Mouse (Mus musculus) midbrain, embryonic 11.5 days (tissue): ENCODE data around the gene Lpin3. TPM values are rescaled to one million over a fixed set of nuclear protein-coding genes. Genes with fewer than 3 reads are reported as not detected.

Experiments
- ATAC-seq: fragments of 200-750 bp; cut with Nextera tagmentation; 2 replicates; pipeline ENCODE4 v1.8.0; 2017; ENCODE audit warnings: moderate TSS enrichment, moderate library complexity; ENCODE audit not compliant: low FRiP score
- DNase-seq: peaks from one replicate; pipeline ENCODE4 v3.0.0; 2015; ENCODE audit warnings: low spot score; ENCODE audit errors: missing footprints
- H3K27ac ChIP-seq: fragments of 300-500 bp; sonication (generic); 2 replicates; pipeline ENCODE4 v1.5.1; 2014; ENCODE audit warnings: low read depth, low read length
- H3K27me3 ChIP-seq: fragments of 300-500 bp; sonication (generic); 2 replicates; pipeline ENCODE4 v1.6.1; 2014; ENCODE audit warnings: mild to moderate bottlenecking, low read length, moderate library complexity, mixed read lengths; ENCODE audit not compliant: control insufficient read depth, insufficient read depth
- H3K36me3 ChIP-seq: fragments of 300-500 bp; sonication (generic); 2 replicates; pipeline ENCODE4 v1.6.1; 2014; ENCODE audit warnings: mild to moderate bottlenecking, low read length, moderate library complexity, mixed read lengths; ENCODE audit not compliant: control insufficient read depth, insufficient read depth
- H3K4me1 ChIP-seq: fragments of 300-500 bp; sonication (generic); 2 replicates; pipeline ENCODE4 v1.6.1; 2014; ENCODE audit warnings: low read length; ENCODE audit not compliant: control insufficient read depth, insufficient read depth
- H3K4me2 ChIP-seq: fragments of 300-500 bp; sonication (generic); 2 replicates; pipeline ENCODE4 v1.6.1; 2014; ENCODE audit warnings: mild to moderate bottlenecking, moderate library complexity
- H3K4me3 ChIP-seq: fragments of 300-500 bp; sonication (generic); 2 replicates; pipeline ENCODE4 v1.5.1; 2014; ENCODE audit warnings: low read depth, low read length
- H3K9ac ChIP-seq: fragments of 300-500 bp; sonication (generic); 2 replicates; pipeline ENCODE4 v1.6.1; 2014; ENCODE audit warnings: low read length
- H3K9me3 ChIP-seq: fragments of 300-500 bp; sonication (generic); 2 replicates; pipeline ENCODE4 v1.6.1; 2016; ENCODE audit warnings: low read length; ENCODE audit not compliant: control insufficient read depth
- WGBS: fragments of 180-500 bp; shearing (Covaris S2); extraction: QIAGEN DNeasy Blood & Tissue Kit; methylation state at CpG from one replicate; pipeline ENCODE4 v1.1.7; 2014; 5-methylcytosine and 5-hydroxymethylcytosine counted together
- polyA plus RNA-seq: library from polyadenylated mRNA; unstranded; fragments of >200 nt; fragmentation: Nextera tagmentation; extraction: Ambion mirVana; gene quantifications from 2 replicates; pipeline ENCODE4 v1.2.1, GENCODE M21; 2014

Lpin3 gene
- polyA plus RNA-seq, 1 experiment from 2014 or later = 0.10 TPM

DNA sequence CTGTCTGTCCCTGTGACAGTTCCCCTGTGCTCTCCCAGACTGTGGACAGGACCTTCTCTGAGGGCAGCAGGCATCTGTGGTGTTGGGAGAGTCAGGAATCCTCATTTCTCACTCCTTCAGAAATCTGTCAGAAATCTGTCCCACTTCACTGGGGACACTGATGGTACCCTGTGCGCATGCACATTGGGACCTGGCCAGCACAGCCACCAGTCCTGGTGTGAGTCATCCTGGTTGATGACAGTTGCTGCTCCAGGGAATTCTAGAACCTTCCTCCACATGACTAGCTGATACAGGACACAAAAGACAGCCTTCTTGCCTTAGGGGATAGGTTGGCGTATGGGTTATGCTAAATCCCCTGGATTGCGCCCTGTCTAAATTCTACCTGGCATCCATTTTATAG, 36.8 kb downstream of the Lpin3 start:
- H3K36me3 ChIP-seq = no peaks in the 10 kb centered on the region
- H3K9ac ChIP-seq = no peak overlapping the region
- H3K4me2 ChIP-seq = no peak overlapping the region
- ATAC-seq = no peak
- H3K9me3 ChIP-seq = no peaks in the 10 kb centered on the region
- H3K27ac ChIP-seq = no peak overlapping the region
- H3K4me1 ChIP-seq = peaks cover 14% of the 10 kb centered on the region
- no peak overlapping the region for H3K4me3 ChIP-seq
- peaks cover 10% of the 10 kb centered on the region for H3K27me3 ChIP-seq
- WGBS = 93% methylated on average over 3 of the region's 3 CpGs
- DNase-seq = no peak

DNA sequence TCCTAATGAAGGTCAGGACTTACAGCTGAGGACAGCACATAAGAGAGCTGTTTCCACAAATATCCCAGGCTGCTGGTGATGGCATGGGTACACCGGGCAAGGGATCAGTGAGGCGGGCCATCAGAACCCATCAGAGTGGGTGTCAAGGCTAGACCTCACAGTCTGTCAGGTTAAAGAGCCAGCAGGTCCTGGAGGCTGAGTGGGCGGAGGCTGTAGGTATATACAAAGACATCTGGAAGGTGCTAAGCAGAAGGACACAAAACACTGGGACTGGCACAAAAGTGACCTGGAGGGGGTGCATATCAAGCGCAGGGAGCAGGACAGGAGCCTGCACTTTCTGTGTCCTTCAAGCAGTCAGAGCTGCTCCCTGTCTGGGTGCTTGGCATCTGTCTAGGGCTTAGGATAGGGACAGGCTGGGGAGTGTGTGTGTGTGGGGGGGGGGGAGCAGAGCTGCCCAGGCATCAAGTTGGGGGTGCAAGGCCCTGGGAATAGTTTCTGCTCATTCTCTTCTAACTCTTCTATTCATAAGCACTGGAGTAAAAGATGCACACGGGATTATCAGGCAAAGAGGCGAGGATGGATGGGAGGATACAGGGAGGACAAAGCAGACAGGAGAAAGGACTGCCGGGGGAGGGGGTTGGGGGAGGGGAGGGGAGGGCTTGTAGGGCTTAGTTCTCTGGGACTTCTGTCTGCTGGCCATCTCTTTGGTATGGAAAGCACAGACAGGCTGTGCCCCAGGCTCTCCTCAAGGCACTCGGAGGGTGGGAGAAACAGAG, 37.9 kb downstream of the Lpin3 start:
- WGBS = 44% methylated on average over 7 of the region's 8 CpGs
- H3K9me3 ChIP-seq = no peaks in the 10 kb centered on the region
- H3K9ac ChIP-seq = 0 out of 2 replicates have a peak overlapping the region, but pooled peaks have one; percentile 5
- H3K4me1 ChIP-seq = peaks cover 12% of the 10 kb centered on the region
- ATAC-seq (peak; percentile 81), DNase-seq (no peak)
- no peak overlapping the region for H3K4me3 ChIP-seq
- no peaks in the 10 kb centered on the region for H3K36me3 ChIP-seq
- H3K4me2 ChIP-seq = no peak overlapping the region
- peak overlapping the region; percentile 27; the same call in 1 of the 2 replicates for H3K27ac ChIP-seq
- H3K27me3 ChIP-seq = no peaks in the 10 kb centered on the region

DNA sequence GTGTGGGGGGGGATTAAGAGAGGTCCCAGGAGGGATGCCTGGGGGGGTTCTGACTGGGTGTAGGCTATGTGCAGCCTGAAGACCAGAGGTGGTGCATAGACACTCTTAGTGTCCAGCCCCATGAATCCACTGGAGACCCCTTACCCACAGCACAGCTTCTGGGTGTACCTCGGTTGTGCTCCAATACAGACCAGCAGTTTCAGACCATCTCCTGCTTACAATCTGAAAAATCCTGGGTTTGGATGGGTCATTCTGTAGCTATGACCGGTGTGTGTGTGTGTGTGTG, 38.4 kb downstream of the Lpin3 start:
- no peaks in the 10 kb centered on the region for H3K36me3 ChIP-seq
- ATAC-seq = no peak
- H3K4me3 ChIP-seq = no peak overlapping the region
- DNase-seq = no peak
- H3K9ac ChIP-seq = no peak overlapping the region
- H3K4me1 ChIP-seq = peaks cover 12% of the 10 kb centered on the region
- H3K27ac ChIP-seq = no peak overlapping the region
- H3K9me3 ChIP-seq = no peaks in the 10 kb centered on the region
- 80% methylated on average over 2 of the region's 2 CpGs for WGBS
- H3K27me3 ChIP-seq = no peaks in the 10 kb centered on the region
- no peak overlapping the region for H3K4me2 ChIP-seq

DNA sequence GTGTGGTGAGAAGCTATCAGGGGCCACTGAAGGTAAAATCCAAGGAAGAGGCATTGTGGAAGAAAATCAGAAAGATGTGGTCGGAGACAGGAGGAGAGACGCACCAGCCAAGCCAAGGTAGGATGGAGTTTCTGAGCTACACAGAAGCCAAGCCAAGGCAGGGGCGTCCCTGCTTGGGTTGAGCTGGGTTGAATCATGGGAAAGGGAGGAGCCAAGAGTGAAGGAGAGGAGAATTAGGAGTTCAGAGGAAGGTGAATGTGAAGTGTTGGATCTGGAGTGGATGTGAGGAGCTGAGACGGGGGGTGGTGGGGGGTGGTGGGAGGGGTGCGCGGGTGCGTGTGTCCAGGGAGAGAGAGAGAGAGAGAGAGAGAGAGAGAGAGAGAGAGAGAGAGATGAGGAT, 40.8 kb downstream of the Lpin3 start:
- no peak overlapping the region for H3K4me2 ChIP-seq
- no peak for ATAC-seq
- 67% methylated on average over 7 of the region's 7 CpGs for WGBS

DNA sequence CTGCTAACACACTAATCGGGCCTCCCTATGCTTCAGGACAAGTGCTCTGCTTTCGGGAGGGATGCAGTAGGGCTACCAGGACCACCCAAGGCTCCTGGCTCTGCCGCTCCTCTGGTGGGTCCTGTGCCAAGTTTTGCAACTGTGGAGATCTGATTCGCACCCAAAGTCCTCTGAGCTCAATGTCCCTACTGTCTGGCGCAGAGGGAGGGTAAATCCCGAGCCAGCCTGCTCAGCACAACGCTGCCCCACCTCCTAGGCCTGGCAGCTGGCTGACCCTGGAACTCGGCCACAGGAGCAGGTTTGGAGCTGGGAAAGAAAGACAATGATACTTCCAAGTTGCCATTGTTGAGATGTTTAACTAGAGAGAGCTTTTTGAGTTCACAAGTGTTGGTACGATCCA, 44.7 kb downstream of the Lpin3 start:
- Histone ChIP-seq H3K4me2 (no peak overlapping the region), H3K9me3 (no peaks in the 10 kb centered on the region), H3K36me3 (no peaks in the 10 kb centered on the region), H3K27me3 (no peaks in the 10 kb centered on the region), H3K4me1 (no peaks in the 10 kb centered on the region), H3K4me3 (no peak overlapping the region), H3K9ac (no peak overlapping the region), H3K27ac (no peak overlapping the region)
- 82% methylated on average over 9 of the region's 9 CpGs for WGBS
- ATAC-seq (no peak), DNase-seq (no peak)

More for the DNA sequence above, 40.8 kb downstream of the Lpin3 start:
- Histone ChIP-seq H3K4me1 (peaks cover 12% of the 10 kb centered on the region), H3K9me3 (no peaks in the 10 kb centered on the region), H3K36me3 (no peaks in the 10 kb centered on the region), H3K27me3 (no peaks in the 10 kb centered on the region), H3K9ac (no peak overlapping the region), H3K27ac (no peak overlapping the region), H3K4me3 (no peak overlapping the region)
- no peak for DNase-seq

DNA sequence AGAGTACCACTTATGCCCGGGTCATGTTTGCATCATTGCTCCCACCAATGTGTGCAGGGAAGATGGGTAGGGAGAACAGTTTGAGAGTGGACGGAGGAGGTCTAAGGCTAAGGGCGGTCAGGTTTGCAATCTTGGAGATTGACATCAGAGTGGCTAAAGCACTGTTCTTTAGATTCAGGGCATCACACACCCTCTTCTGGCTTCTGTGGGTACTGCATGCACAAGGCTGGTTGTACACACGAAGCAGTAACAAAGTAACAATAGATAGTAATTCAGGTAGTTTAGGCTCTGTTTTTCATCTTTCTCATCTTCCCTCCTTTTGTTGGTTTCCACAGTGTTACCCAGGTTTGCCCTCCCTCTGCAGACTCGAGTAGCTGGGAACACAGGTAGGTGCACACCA, 50.9 kb downstream of the Lpin3 start:
- no peaks in the 10 kb centered on the region for H3K27me3 ChIP-seq
- H3K9me3 ChIP-seq = no peaks in the 10 kb centered on the region
- no peak overlapping the region for H3K4me3 ChIP-seq
- H3K36me3 ChIP-seq = no peaks in the 10 kb centered on the region
- ATAC-seq (no peak), DNase-seq (no peak)
- H3K9ac ChIP-seq = no peak overlapping the region
- 93% methylated on average over 5 of the region's 5 CpGs for WGBS
- H3K4me1 ChIP-seq = no peaks in the 10 kb centered on the region
- H3K27ac ChIP-seq = no peak overlapping the region
- no peak overlapping the region for H3K4me2 ChIP-seq

DNA sequence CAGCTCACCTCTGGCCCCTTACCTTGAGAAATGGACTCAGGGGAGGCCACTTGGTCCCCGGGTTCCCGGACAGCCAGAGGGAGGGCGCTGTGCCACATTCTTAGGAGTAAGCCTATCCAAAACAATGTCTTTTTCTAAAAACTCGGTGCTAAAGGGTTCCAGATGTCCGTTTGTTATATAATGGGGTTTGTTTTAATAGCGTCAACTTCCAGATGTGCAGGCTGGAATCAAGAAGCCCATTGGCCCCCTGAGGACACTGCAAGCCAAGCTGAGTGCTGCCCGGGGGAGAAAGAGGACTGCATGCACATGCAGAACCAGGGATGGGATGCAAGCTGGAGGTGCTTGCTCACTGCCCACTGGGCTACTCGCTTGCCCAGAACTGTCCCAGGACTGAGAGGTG, 51.9 kb downstream of the Lpin3 start:
- Histone ChIP-seq H3K4me3 (no peak overlapping the region), H3K27me3 (no peaks in the 10 kb centered on the region), H3K27ac (no peak overlapping the region), H3K9me3 (no peaks in the 10 kb centered on the region), H3K4me1 (no peaks in the 10 kb centered on the region), H3K36me3 (no peaks in the 10 kb centered on the region), H3K4me2 (no peak overlapping the region), H3K9ac (no peak overlapping the region)
- WGBS = 76% methylated on average over 8 of the region's 8 CpGs
- ATAC-seq (no peak), DNase-seq (no peak)

DNA sequence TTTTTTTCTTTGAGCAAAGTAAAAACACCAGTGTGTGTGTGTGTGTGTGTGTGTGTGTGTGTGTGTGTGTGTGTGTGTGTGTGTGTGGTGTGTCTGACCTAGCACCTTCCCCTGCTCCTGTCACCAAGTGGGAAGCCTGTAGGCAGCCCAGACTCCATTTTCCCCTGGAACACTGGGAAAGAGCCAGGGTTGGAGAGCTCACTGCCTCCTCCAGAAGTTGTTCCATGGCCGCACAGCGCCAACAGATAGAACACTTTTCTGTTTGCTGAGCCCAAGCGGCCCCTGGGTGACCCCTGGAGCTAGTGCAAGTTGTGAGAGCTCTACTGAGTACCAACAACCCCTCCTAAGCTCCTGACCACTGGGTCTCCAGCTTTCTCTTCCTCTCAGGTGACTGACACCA, 52.5 kb downstream of the Lpin3 start:
- WGBS = 75% methylated on average over 3 of the region's 3 CpGs
- H3K9ac ChIP-seq = no peak overlapping the region
- H3K4me2 ChIP-seq = no peak overlapping the region
- H3K4me3 ChIP-seq = no peak overlapping the region
- no peaks in the 10 kb centered on the region for H3K4me1 ChIP-seq
- H3K27me3 ChIP-seq = no peaks in the 10 kb centered on the region
- H3K9me3 ChIP-seq = no peaks in the 10 kb centered on the region
- H3K27ac ChIP-seq = no peak overlapping the region
- no peak for ATAC-seq
- no peak for DNase-seq
- H3K36me3 ChIP-seq = no peaks in the 10 kb centered on the region

DNA sequence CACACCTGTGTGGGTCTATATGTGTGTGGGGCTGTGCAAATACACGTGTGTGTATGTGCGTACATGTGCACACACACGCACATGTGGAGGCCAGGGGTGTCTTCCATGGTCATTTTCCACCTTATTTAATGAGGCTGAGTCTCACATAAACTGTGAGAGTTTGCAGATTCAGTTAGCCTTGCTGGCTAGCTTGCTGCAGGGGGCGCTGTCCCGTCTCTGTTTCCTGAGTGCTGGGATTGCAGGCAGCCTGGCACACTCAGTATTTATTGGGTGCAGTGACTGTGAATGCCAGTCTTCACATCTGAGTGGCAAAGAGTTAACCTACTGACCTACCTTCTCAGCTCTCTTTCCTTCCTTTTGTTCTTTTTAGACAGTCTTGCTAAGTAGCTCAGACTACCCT, 53.4 kb downstream of the Lpin3 start:
- DNase-seq (no peak), ATAC-seq (no peak)
- H3K9me3 ChIP-seq = no peaks in the 10 kb centered on the region
- H3K27me3 ChIP-seq = no peaks in the 10 kb centered on the region
- H3K4me2 ChIP-seq = no peak overlapping the region
- H3K9ac ChIP-seq = no peak overlapping the region
- 73% methylated on average over 5 of the region's 5 CpGs for WGBS
- no peaks in the 10 kb centered on the region for H3K36me3 ChIP-seq
- no peak overlapping the region for H3K27ac ChIP-seq
- no peaks in the 10 kb centered on the region for H3K4me1 ChIP-seq
- H3K4me3 ChIP-seq = no peak overlapping the region
